Mouse (Mus musculus) forebrain, embryonic 11.5 days (tissue): ENCODE measurements around the gene Mybbp1a. TPM values are rescaled to one million over a fixed set of nuclear protein-coding genes. Genes with fewer than 3 reads are reported as not detected.

ENCODE experiments used
- ATAC-seq: fragments of 200-750 bp; cut with Nextera tagmentation; replicated peaks from 2 replicates; pipeline ENCODE4 v1.8.0; 2017; ENCODE audit warnings: moderate TSS enrichment; ENCODE audit not compliant: low FRiP score
- DNase-seq: peaks from one replicate; pipeline ENCODE4 v3.0.0-alpha.2; 2017; ENCODE audit warnings: low spot score
- H3K27ac ChIP-seq: fragments of 300-500 bp; sonication (generic); 2 replicates; pipeline ENCODE4 v1.5.1; 2014; ENCODE audit warnings: low read depth, low read length
- H3K27me3 ChIP-seq: fragments of 300-500 bp; sonication (generic); 2 replicates; pipeline ENCODE4 v1.6.1; 2014; ENCODE audit warnings: mild to moderate bottlenecking, low read length, mixed read lengths; ENCODE audit not compliant: control insufficient read depth, insufficient read depth
- H3K36me3 ChIP-seq: fragments of 300-500 bp; sonication (generic); 2 replicates; pipeline ENCODE4 v1.6.1; 2014; ENCODE audit warnings: mild to moderate bottlenecking, low read length, moderate library complexity, mixed read lengths; ENCODE audit not compliant: control insufficient read depth, insufficient read depth
- H3K4me1 ChIP-seq: fragments of 300-500 bp; sonication (generic); replicated peaks from 2 replicates; pipeline ENCODE4 v1.6.1; 2014; ENCODE audit warnings: low read length, mixed read lengths; ENCODE audit not compliant: control insufficient read depth, insufficient read depth
- H3K4me2 ChIP-seq: fragments of 300-500 bp; sonication (generic); 2 replicates; pipeline ENCODE4 v1.6.1; 2014; ENCODE audit warnings: low read depth, mild to moderate bottlenecking, low read length, moderate library complexity, mixed read lengths; ENCODE audit not compliant: severe bottlenecking
- H3K4me3 ChIP-seq: fragments of 300-500 bp; sonication (generic); 2 replicates; pipeline ENCODE4 v1.5.1; 2014; ENCODE audit warnings: low read depth, low read length
- H3K9ac ChIP-seq: fragments of 300-500 bp; sonication (generic); 2 replicates; pipeline ENCODE4 v1.6.1; 2014; ENCODE audit warnings: low read length
- H3K9me3 ChIP-seq: fragments of 300-500 bp; sonication (generic); 2 replicates; pipeline ENCODE4 v1.6.1; 2016; ENCODE audit warnings: low read length, mixed read lengths; ENCODE audit not compliant: control insufficient read depth
- WGBS: fragments of 180-500 bp; shearing (Covaris S2); extraction: QIAGEN DNeasy Blood & Tissue Kit; methylation state at CpG from one replicate; pipeline ENCODE4 v1.1.7; 2014; 5-methylcytosine and 5-hydroxymethylcytosine counted together
- polyA plus RNA-seq: library from polyadenylated mRNA; unstranded; fragments of >200 nt; fragmentation: Nextera tagmentation; extraction: Ambion mirVana; gene quantifications from 2 replicates; pipeline ENCODE4 v1.2.1, GENCODE M21; 2014

Gene Mybbp1a
- polyA plus RNA-seq, 1 experiment from 2014 or later = 166 TPM

GRCm38 (mm10) chr11:72473540-72473939 is 32.4 kb downstream of the Mybbp1a start:
- Histone ChIP-seq H3K4me1 (no peaks in the 10 kb centered on the region), H3K9me3 (no peaks in the 10 kb centered on the region), H3K4me2 (no peak overlapping the region), H3K9ac (no peak overlapping the region), H3K27ac (no peak overlapping the region), H3K4me3 (no peak overlapping the region), H3K36me3 (no peaks in the 10 kb centered on the region), H3K27me3 (no peaks in the 10 kb centered on the region)
- 85% methylated on average over 4 of the region's 4 CpGs for WGBS
- DNase-seq (no peak), ATAC-seq (no peak)

- no peaks in the 10 kb centered on the region for H3K4me1 ChIP-seq
- H3K4me3 ChIP-seq = no peak overlapping the region
- 77% methylated on average over 3 of the region's 3 CpGs for WGBS
- no peak overlapping the region for H3K4me2 ChIP-seq
- DNase-seq = no peak
- no peak overlapping the region for H3K27ac ChIP-seq
- H3K27me3 ChIP-seq = no peaks in the 10 kb centered on the region
- no peaks in the 10 kb centered on the region for H3K9me3 ChIP-seq
- no peak overlapping the region for H3K9ac ChIP-seq
- no peak for ATAC-seq
- H3K36me3 ChIP-seq = no peaks in the 10 kb centered on the region
Observed at GRCm38 (mm10) chr11:72474926-72475325, 33.8 kb downstream of the Mybbp1a start.

GRCm38 (mm10) chr11:72475408-72475807 is 34.3 kb downstream of the Mybbp1a start:
- H3K27ac ChIP-seq = no peak overlapping the region
- WGBS = 90% methylated on average over 7 of the region's 7 CpGs
- DNase-seq (no peak), ATAC-seq (no peak)
- no peaks in the 10 kb centered on the region for H3K36me3 ChIP-seq
- H3K4me3 ChIP-seq = no peak overlapping the region
- H3K4me2 ChIP-seq = no peak overlapping the region
- H3K4me1 ChIP-seq = no peaks in the 10 kb centered on the region
- no peaks in the 10 kb centered on the region for H3K9me3 ChIP-seq
- H3K9ac ChIP-seq = no peak overlapping the region
- H3K27me3 ChIP-seq = no peaks in the 10 kb centered on the region

GRCm38 (mm10) chr11:72476074-72476625 is 35.0 kb downstream of the Mybbp1a start:
- Histone ChIP-seq H3K4me1 (no peaks in the 10 kb centered on the region), H3K4me2 (no peak overlapping the region), H3K27ac (no peak overlapping the region), H3K36me3 (no peaks in the 10 kb centered on the region), H3K9me3 (no peaks in the 10 kb centered on the region), H3K27me3 (no peaks in the 10 kb centered on the region), H3K4me3 (no peak overlapping the region), H3K9ac (no peak overlapping the region)
- ATAC-seq = no peak
- WGBS = 87% methylated on average over 7 of the region's 7 CpGs
- no peak for DNase-seq

- Histone ChIP-seq H3K36me3 (no peaks in the 10 kb centered on the region), H3K9ac (no peak overlapping the region), H3K4me1 (no peaks in the 10 kb centered on the region), H3K4me3 (no peak overlapping the region), H3K27ac (no peak overlapping the region), H3K27me3 (no peaks in the 10 kb centered on the region), H3K9me3 (no peaks in the 10 kb centered on the region), H3K4me2 (no peak overlapping the region)
- no peak for DNase-seq
- no peak for ATAC-seq
- WGBS = 46% methylated on average over 5 of the region's 5 CpGs
Observed at GRCm38 (mm10) chr11:72477182-72477581, 36.0 kb downstream of the Mybbp1a start.

GRCm38 (mm10) chr11:72477653-72478052 is 36.5 kb downstream of the Mybbp1a start:
- Histone ChIP-seq H3K4me1 (no peaks in the 10 kb centered on the region), H3K9me3 (no peaks in the 10 kb centered on the region), H3K9ac (no peak overlapping the region), H3K27ac (no peak overlapping the region), H3K4me3 (no peak overlapping the region), H3K27me3 (no peaks in the 10 kb centered on the region), H3K36me3 (no peaks in the 10 kb centered on the region), H3K4me2 (no peak overlapping the region)
- no peak for ATAC-seq
- 68% methylated on average over 1 of the region's 1 CpGs for WGBS
- DNase-seq = no peak

- H3K27ac ChIP-seq = no peak overlapping the region
- H3K4me1 ChIP-seq = no peaks in the 10 kb centered on the region
- no peak for ATAC-seq
Observed at GRCm38 (mm10) chr11:72478228-72478627, 37.1 kb downstream of the Mybbp1a start.

GRCm38 (mm10) chr11:72479499-72479898 is 38.3 kb downstream of the Mybbp1a start:
- Histone ChIP-seq H3K36me3 (no peaks in the 10 kb centered on the region), H3K9me3 (no peaks in the 10 kb centered on the region), H3K4me3 (no peak overlapping the region), H3K9ac (no peak overlapping the region), H3K27me3 (no peaks in the 10 kb centered on the region), H3K27ac (no peak overlapping the region), H3K4me1 (no peaks in the 10 kb centered on the region), H3K4me2 (no peak overlapping the region)
- WGBS = 88% methylated on average over 2 of the region's 2 CpGs
- ATAC-seq (no peak), DNase-seq (no peak)

More at GRCm38 (mm10) chr11:72478228-72478627, 37.1 kb downstream of the Mybbp1a start:
- no peak overlapping the region for H3K4me2 ChIP-seq
- H3K9me3 ChIP-seq = no peaks in the 10 kb centered on the region
- no peak for DNase-seq
- WGBS = 74% methylated on average over 6 of the region's 6 CpGs
- H3K9ac ChIP-seq = no peak overlapping the region
- H3K36me3 ChIP-seq = no peaks in the 10 kb centered on the region
- H3K4me3 ChIP-seq = no peak overlapping the region
- H3K27me3 ChIP-seq = no peaks in the 10 kb centered on the region

- H3K36me3 ChIP-seq = no peaks in the 10 kb centered on the region
- H3K9me3 ChIP-seq = no peaks in the 10 kb centered on the region
- H3K4me1 ChIP-seq = no peaks in the 10 kb centered on the region
- no peak overlapping the region for H3K4me3 ChIP-seq
- H3K27ac ChIP-seq = peak overlapping the region; percentile 31; the same call in 1 of the 2 replicates
- H3K9ac ChIP-seq = no peak overlapping the region
- WGBS = 83% methylated on average over 5 of the region's 5 CpGs
- H3K27me3 ChIP-seq = no peaks in the 10 kb centered on the region
- DNase-seq (no peak), ATAC-seq (no peak)
- no peak overlapping the region for H3K4me2 ChIP-seq
Observed at GRCm38 (mm10) chr11:72481313-72481712, 40.2 kb downstream of the Mybbp1a start.
